ENCODE assay signal across 17 mouse cellular contexts in the genomic region with DNA sequence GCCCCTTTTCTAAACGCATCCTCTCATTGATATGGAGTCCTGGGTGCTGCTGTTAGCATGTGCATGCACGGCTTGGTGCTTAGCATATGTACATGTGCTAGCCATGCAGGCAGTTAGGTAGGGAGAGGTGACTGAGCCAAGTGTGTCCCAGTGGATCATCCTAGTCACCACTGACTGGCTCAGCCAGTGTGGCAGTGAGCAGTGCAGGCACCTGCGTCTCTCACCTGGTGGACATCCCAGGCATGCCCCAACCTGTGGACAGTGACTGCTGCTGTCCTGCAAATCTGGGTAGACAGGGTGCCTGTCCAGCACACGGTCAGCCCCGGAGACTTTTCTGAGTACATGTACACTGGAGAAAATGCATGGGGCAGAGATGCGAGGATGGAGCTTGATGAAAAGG. TPM values are rescaled to one million over a fixed set of nuclear protein-coding genes. Genes with fewer than 3 reads are reported as not detected.
DNase-seq lines count a peak whose midpoint lies in the region; ATAC-seq and TF ChIP-seq lines count a peak whose summit lies in the region.
"Had no signal": no experiment of that assay in that cellular context is flagged by ENCODE, and none has a peak within 500 bp of the region (broad histone marks: within the 10 kb centered on the region; RNA-seq: fewer than 3 reads in every experiment).

No protein-coding gene starts in this region.

- no peak for ATAC-seq in forebrain, postnatal 0 days
- no peak for ATAC-seq in forebrain, embryonic 12.5 days (ENCODE audit: low FRiP score)
- ATAC-seq in megakaryocyte, adult 5-6 weeks (ENCODE audit: poor library complexity, severe bottlenecking) = no peak
- no peak for ATAC-seq in hindbrain, postnatal 0 days
- ATAC-seq in stomach, embryonic 14.5 days (ENCODE audit: insufficient number of reproducible peaks, insufficient read depth, low FRiP score, low read depth) = 0 out of 2 replicates have a peak, but pooled peaks have one; percentile 11

- H3K27ac ChIP-seq in forebrain, postnatal 0 days (ENCODE audit: low read depth, low read length) = peak overlapping the region; percentile 95
- H3K27ac ChIP-seq in forebrain, embryonic 12.5 days = no peak overlapping the region
- H3K27ac ChIP-seq in hindbrain, postnatal 0 days = peak overlapping the region; percentile 86
- no peak overlapping the region for H3K27ac ChIP-seq in stomach, embryonic 14.5 days (ENCODE audit: low read length)

- H3K36me3 ChIP-seq in forebrain, postnatal 0 days (ENCODE audit: insufficient read depth) = peaks cover 7% of the 10 kb centered on the region; the same call in 1 of the 2 replicates
- H3K36me3 ChIP-seq in forebrain, embryonic 12.5 days (replicated peaks) = peaks cover 28% of the 10 kb centered on the region
- no peaks in the 10 kb centered on the region for H3K36me3 ChIP-seq in megakaryocyte, embryonic 14.5 days (replicated peaks; ENCODE audit: low read length)
- no peaks in the 10 kb centered on the region for H3K36me3 ChIP-seq in hindbrain, postnatal 0 days (ENCODE audit: insufficient read depth, low read length)
- peaks cover 5% of the 10 kb centered on the region; the same call in 1 of the 2 replicates for H3K36me3 ChIP-seq in stomach, embryonic 14.5 days (ENCODE audit: control insufficient read depth, insufficient read depth, low read length)

- no peak overlapping the region for H3K4me3 ChIP-seq in forebrain, postnatal 0 days (ENCODE audit: low read depth, low read length)
- H3K4me3 ChIP-seq in forebrain, embryonic 12.5 days (replicated peaks) = no peak overlapping the region
- peak overlapping the region; percentile 40 for H3K4me3 ChIP-seq in megakaryocyte, embryonic 14.5 days (replicated peaks)
- H3K4me3 ChIP-seq in hindbrain, postnatal 0 days (ENCODE audit: low read length) = no peak overlapping the region
- H3K4me3 ChIP-seq in stomach, embryonic 14.5 days (ENCODE audit: low read depth, low read length) = no peak overlapping the region

- H3K4me2 ChIP-seq in forebrain, postnatal 0 days (ENCODE audit: low read depth) = no peak overlapping the region
- no peak overlapping the region for H3K4me2 ChIP-seq in forebrain, embryonic 12.5 days
- no peak overlapping the region for H3K4me2 ChIP-seq in hindbrain, postnatal 0 days (ENCODE audit: low read depth, low read length)
- H3K4me2 ChIP-seq in stomach, embryonic 14.5 days (replicated peaks; ENCODE audit: low read depth, low read length) = no peak overlapping the region
- H3K4me2 ChIP-seq: lung, embryonic 14.5 days had no signal

- peaks cover 25% of the 10 kb centered on the region for H3K4me1 ChIP-seq in forebrain, postnatal 0 days (ENCODE audit: insufficient read depth)
- H3K4me1 ChIP-seq in forebrain, embryonic 12.5 days = peaks cover 8% of the 10 kb centered on the region; the same call in 1 of the 2 replicates
- H3K4me1 ChIP-seq in megakaryocyte, embryonic 14.5 days = peaks cover 9% of the 10 kb centered on the region
- H3K4me1 ChIP-seq in hindbrain, postnatal 0 days (ENCODE audit: insufficient read depth, low read length) = peaks cover 27% of the 10 kb centered on the region
- H3K4me1 ChIP-seq in stomach, embryonic 14.5 days (ENCODE audit: control insufficient read depth, insufficient read depth, low read length) = peaks cover 6% of the 10 kb centered on the region

- no peak for DNase-seq in forebrain, postnatal 0 days
- no peak for DNase-seq in hindbrain, postnatal 0 days (ENCODE audit: low spot score)
- no peak for DNase-seq in kidney, adult 11 months
- DNase-seq in adipocyte (ENCODE audit: low spot score) = no peak
- DNase-seq: cerebellum, adult 9-10 months; heart, adult 18-20 months; kidney, postnatal 25 days; layer of hippocampus, postnatal 36 days; liver; lung, embryonic 14.5 days; thymus, postnatal 25 days had no signal

- no peak for TF ChIP-seq CTCF in forebrain, postnatal 0 days (IDR thresholded peaks at IDR 0.05; ENCODE audit: low read depth)
- no peak for TF ChIP-seq CTCF in hindbrain, postnatal 0 days (IDR thresholded peaks at IDR 0.05; ENCODE audit: low read depth)

- no peak overlapping the region for H3K9ac ChIP-seq in forebrain, postnatal 0 days
- H3K9ac ChIP-seq in forebrain, embryonic 12.5 days = no peak overlapping the region
- H3K9ac ChIP-seq in hindbrain, postnatal 0 days (replicated peaks; ENCODE audit: low read length) = no peak overlapping the region
- no peak overlapping the region for H3K9ac ChIP-seq in stomach, embryonic 14.5 days (replicated peaks; ENCODE audit: low read depth, low read length)

- WGBS in forebrain, postnatal 0 days = 92% methylated on average over 6 of the region's 6 CpGs
- WGBS in forebrain, embryonic 12.5 days = 93% methylated on average over 6 of the region's 6 CpGs
- 93% methylated on average over 6 of the region's 6 CpGs for WGBS in hindbrain, postnatal 0 days
- 94% methylated on average over 6 of the region's 6 CpGs for WGBS in stomach, embryonic 14.5 days

- H3K9me3 ChIP-seq in forebrain, postnatal 0 days (ENCODE audit: low read length) = no peaks in the 10 kb centered on the region
- H3K9me3 ChIP-seq in forebrain, embryonic 12.5 days = no peaks in the 10 kb centered on the region
- no peaks in the 10 kb centered on the region for H3K9me3 ChIP-seq in megakaryocyte, embryonic 14.5 days
- no peaks in the 10 kb centered on the region for H3K9me3 ChIP-seq in hindbrain, postnatal 0 days (ENCODE audit: low read length)
- no peaks in the 10 kb centered on the region for H3K9me3 ChIP-seq in stomach, embryonic 14.5 days (ENCODE audit: control insufficient read depth, low read depth, low read length)

- no peaks in the 10 kb centered on the region for H3K27me3 ChIP-seq in forebrain, postnatal 0 days (ENCODE audit: insufficient read depth, low read length)
- no peaks in the 10 kb centered on the region for H3K27me3 ChIP-seq in forebrain, embryonic 12.5 days
- H3K27me3 ChIP-seq in megakaryocyte, embryonic 14.5 days (replicated peaks) = peaks cover 81% of the 10 kb centered on the region
- H3K27me3 ChIP-seq in hindbrain, postnatal 0 days (ENCODE audit: insufficient read depth, low read length) = no peaks in the 10 kb centered on the region
- H3K27me3 ChIP-seq in stomach, embryonic 14.5 days (ENCODE audit: control insufficient read depth, insufficient read depth, low read length) = no peaks in the 10 kb centered on the region

RNA-seq across cellular contexts. Expression of a gene that starts 13.8 kb away (rescaled TPM):
- 0.33 and 1.5 TPM in 2 replicates for total RNA-seq in forebrain, postnatal 0 days (2014; rRNA removed)
- 0.14 and 0.21 TPM in 2 replicates for polyA plus RNA-seq in forebrain, postnatal 0 days (2015; fragmentation: Nextera tagmentation; extraction: Ambion mirVana)
- polyA plus RNA-seq in forebrain, embryonic 12.5 days (2016; fragmentation: Nextera tagmentation; extraction: Ambion mirVana) = 0.32 and 0.41 TPM in 2 replicates
- polyA plus RNA-seq in megakaryocyte, embryonic 14.5 days (2012; ENCODE audit: insufficient read depth, low replicate concordance) = not detected in 2 replicates
- total RNA-seq in megakaryocyte, adult 5-6 weeks (2015) = 0.38 and 0.87 TPM in 2 replicates
- total RNA-seq in megakaryocyte, adult 5-6 weeks (2017) = 0.66 and 1.6 TPM in 2 replicates
- total RNA-seq in hindbrain, postnatal 0 days (2014; rRNA removed) = 0.31 and 1.2 TPM in 2 replicates
- 0.20 and 0.47 TPM in 2 replicates for polyA plus RNA-seq in hindbrain, postnatal 0 days (2015; fragmentation: Nextera tagmentation; extraction: Ambion mirVana)
- 0.62 TPM in 1 of 2 replicates, not detected in the other for polyA plus RNA-seq in stomach, embryonic 14.5 days (2014; fragmentation: Nextera tagmentation; extraction: Ambion mirVana)
- total RNA-seq: megakaryocyte progenitor cell, adult 5-6 weeks; MEL had no signal

RNA-seq across cellular contexts. Expression of a gene that starts 27.0 kb away (rescaled TPM):
- 174 and 208 TPM in 2 replicates for total RNA-seq in forebrain, postnatal 0 days (2014; rRNA removed)
- polyA plus RNA-seq in forebrain, postnatal 0 days (2015; fragmentation: Nextera tagmentation; extraction: Ambion mirVana) = 121 and 165 TPM in 2 replicates
- 47.0 and 48.0 TPM in 2 replicates for polyA plus RNA-seq in forebrain, embryonic 12.5 days (2016; fragmentation: Nextera tagmentation; extraction: Ambion mirVana)
- 8.4 and 8.9 TPM in 2 replicates for polyA plus RNA-seq in megakaryocyte, embryonic 14.5 days (2012; ENCODE audit: insufficient read depth, low replicate concordance)
- 39.0 and 39.4 TPM in 2 replicates for total RNA-seq in megakaryocyte, adult 5-6 weeks (2015)
- 26.4 and 49.5 TPM in 2 replicates for total RNA-seq in megakaryocyte, adult 5-6 weeks (2017)
- total RNA-seq in hindbrain, postnatal 0 days (2014; rRNA removed) = 164 and 170 TPM in 2 replicates
- polyA plus RNA-seq in hindbrain, postnatal 0 days (2015; fragmentation: Nextera tagmentation; extraction: Ambion mirVana) = 102 and 118 TPM in 2 replicates
- polyA plus RNA-seq in stomach, embryonic 14.5 days (2014; fragmentation: Nextera tagmentation; extraction: Ambion mirVana) = 101 and 109 TPM in 2 replicates
- total RNA-seq: MEL had no signal

RNA-seq across cellular contexts. Expression of a gene that starts 38.5 kb away (rescaled TPM):
- 17.1 and 22.1 TPM in 2 replicates for total RNA-seq in forebrain, postnatal 0 days (2014; rRNA removed)
- polyA plus RNA-seq in forebrain, postnatal 0 days (2015; fragmentation: Nextera tagmentation; extraction: Ambion mirVana) = 6.7 and 9.5 TPM in 2 replicates
- 17.1 and 19.6 TPM in 2 replicates for polyA plus RNA-seq in forebrain, embryonic 12.5 days (2016; fragmentation: Nextera tagmentation; extraction: Ambion mirVana)
- 14.8 and 17.4 TPM in 2 replicates for polyA plus RNA-seq in megakaryocyte, embryonic 14.5 days (2012; ENCODE audit: insufficient read depth, low replicate concordance)
- 4.4 and 8.4 TPM in 2 replicates for total RNA-seq in megakaryocyte, adult 5-6 weeks (2015)
- total RNA-seq in megakaryocyte, adult 5-6 weeks (2017) = 4.9 and 6.5 TPM in 2 replicates
- 19.7 and 20.6 TPM in 2 replicates for total RNA-seq in hindbrain, postnatal 0 days (2014; rRNA removed)
- 12.6 and 12.8 TPM in 2 replicates for polyA plus RNA-seq in hindbrain, postnatal 0 days (2015; fragmentation: Nextera tagmentation; extraction: Ambion mirVana)
- polyA plus RNA-seq in stomach, embryonic 14.5 days (2014; fragmentation: Nextera tagmentation; extraction: Ambion mirVana) = 17.5 and 19.1 TPM in 2 replicates

Comparison
In these comparisons a context has a peak if more than half of its experiments do, and no peak if none do; other contexts are left out.
1. H3K27ac ChIP-seq: peak in forebrain, postnatal 0 days (single experiment) and hindbrain, postnatal 0 days (single experiment); none in forebrain, embryonic 12.5 days (single experiment) and stomach, embryonic 14.5 days (single experiment).